In the genomic region with DNA sequence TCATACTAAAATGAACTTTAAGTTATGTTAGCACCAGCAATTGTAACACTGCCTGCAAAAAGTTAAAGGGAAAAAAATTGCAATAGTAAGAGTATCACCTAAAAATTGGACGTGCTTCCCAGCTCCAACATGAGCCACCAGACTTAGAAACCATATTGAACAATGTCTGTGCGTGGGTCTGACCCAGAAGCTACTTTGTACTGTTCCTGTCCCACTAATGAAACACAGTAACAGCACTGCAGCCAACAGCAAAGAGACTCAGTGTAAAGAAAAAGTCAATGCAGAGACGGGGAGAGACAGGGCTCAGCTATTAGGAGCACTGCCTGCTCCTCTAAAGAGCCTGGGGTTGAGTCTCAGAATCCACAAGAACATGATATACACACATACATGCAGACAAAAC, we compare ENCODE assay signal across 21 mouse cellular contexts. TPM values are rescaled to one million over a fixed set of nuclear protein-coding genes. Genes with fewer than 3 reads are reported as not detected.
DNase-seq lines count a peak whose midpoint lies in the region; TF ChIP-seq lines count a peak whose summit lies in the region.
"Had no signal": no experiment of that assay in that cellular context is flagged by ENCODE, and none has a peak within 500 bp of the region (broad histone marks: within the 10 kb centered on the region; RNA-seq: fewer than 3 reads in every experiment).

No protein-coding gene starts in this region.

- H3K4me1 ChIP-seq in embryonic fibroblast, embryonic 13.5 days (ENCODE audit: control insufficient read depth, insufficient read depth, low read length): no peaks in the 10 kb centered on the region
- H3K4me1 ChIP-seq: embryonic facial prominence, embryonic 13.5 days; forebrain, embryonic 13.5 days; hindbrain, embryonic 15.5 days had no signal

- TF ChIP-seq POLR2A in embryonic fibroblast, embryonic 13.5 days (IDR thresholded peaks at IDR 0.05; ENCODE audit: low read depth, low read length): no peak

- no peak for TF ChIP-seq CTCF in embryonic fibroblast, embryonic 13.5 days (IDR thresholded peaks at IDR 0.05; ENCODE audit: borderline replicate concordance, insufficient read depth, low read length)

- H3K4me3 ChIP-seq in embryonic fibroblast, embryonic 13.5 days (ENCODE audit: insufficient read depth, low read length): no peak overlapping the region
- H3K4me3 ChIP-seq: embryonic facial prominence, embryonic 13.5 days; forebrain, embryonic 13.5 days; heart, embryonic 15.5 days; hindbrain, embryonic 15.5 days had no signal

- peak; percentile 41 for DNase-seq in layer of hippocampus, adult 11-12 months (ENCODE audit: low spot score)
- DNase-seq in layer of hippocampus, postnatal 25 days (ENCODE audit: extremely low spot score in 1 of 2, low spot score in 1 of 2): no peak
- DNase-seq in layer of hippocampus, adult 8-10 months (ENCODE audit: low spot score in 2 of 2): peak; percentile 20 to 28
- peak; percentile 16 for DNase-seq in telencephalon, adult 2 months (ENCODE audit: low read depth, low spot score)
- no peak for DNase-seq in adrenal gland, adult 18-20 months (ENCODE audit: low spot score in 2 of 2)
- DNase-seq in right cerebral cortex, postnatal 25 days: no peak
- DNase-seq: adrenal gland, adult 8-10 months; adrenal gland, postnatal 36 days; cerebellum, adult 11 months; cerebellum, adult 9-11 months; cerebellum, postnatal 36 days; forebrain, postnatal 0 days; gastrocnemius, postnatal 36 days; heart, adult 18-20 months had no signal

- peak overlapping the region; percentile 47; the same call in 1 of the 2 replicates for H3K27ac ChIP-seq in embryonic fibroblast, embryonic 13.5 days (ENCODE audit: insufficient read depth, low read length)
- H3K27ac ChIP-seq: embryonic facial prominence, embryonic 13.5 days; forebrain, embryonic 13.5 days; heart, embryonic 15.5 days; hindbrain, embryonic 15.5 days had no signal

RNA-seq across cellular contexts. Expression of a gene that starts 27.4 kb away (rescaled TPM):
- 10 to 100 TPM; 58.1 to 65.3 TPM for total RNA-seq in layer of hippocampus, postnatal 25 days (2021)
- polyA plus RNA-seq in embryonic fibroblast, embryonic 13.5 days (2011; ENCODE audit: insufficient read length, low read depth, missing spikeins): 91.5 and 93.5 TPM in 2 replicates
- 10 to 100 TPM; 60.7 to 67.5 (median 63.8) TPM for total RNA-seq in layer of hippocampus, adult 8-10 months (2022)
- total RNA-seq in adrenal gland, adult 18-20 months (2021): 10 to 100 TPM; 71.2 to 80.3 TPM

RNA-seq across cellular contexts. Expression of a gene that starts 39.0 kb away (rescaled TPM):
- 1 to 10 TPM in 1 of 2 experiments, under 1 TPM in 1; 0.63 to 1.1 TPM for total RNA-seq in layer of hippocampus, postnatal 25 days (2021)
- polyA plus RNA-seq in embryonic fibroblast, embryonic 13.5 days (2011; ENCODE audit: insufficient read length, low read depth, missing spikeins): not detected in 2 replicates
- total RNA-seq in layer of hippocampus, adult 8-10 months (2022): under 1 TPM; 0.69 to 0.85 (median 0.79) TPM
- total RNA-seq in adrenal gland, adult 18-20 months (2021): not detected
- total RNA-seq: gastrocnemius, postnatal 36 days; heart, adult 18-20 months; heart, postnatal 25 days had no signal
- polyA plus RNA-seq: heart, embryonic 11.5 days; heart, embryonic 15.5 days had no signal

Comparison
In these comparisons a context has a peak if more than half of its experiments do, and no peak if none do; other contexts are left out.
1. DNase-seq: peak in layer of hippocampus, adult 11-12 months (single experiment), layer of hippocampus, adult 8-10 months (2 of 2) and telencephalon, adult 2 months (single experiment); none in layer of hippocampus, postnatal 25 days (0 of 2), adrenal gland, adult 18-20 months (0 of 2) and right cerebral cortex, postnatal 25 days (single experiment).